Mouse (Mus musculus) stomach, embryonic 16.5 days (tissue): ENCODE measurements around the gene Gjd3. TPM values are rescaled to one million over a fixed set of nuclear protein-coding genes. Genes with fewer than 3 reads are reported as not detected.
"Not testable (repeated sequence)": the region's sequence is repeated elsewhere in the genome, so short reads cannot be mapped to it uniquely, and the experiment has no call there.

Source experiments
- ATAC-seq: fragments of 200-750 bp; cut with Nextera tagmentation; 2 replicates; pipeline ENCODE4 v1.8.0; 2017; ENCODE audit warnings: moderate number of reproducible peaks, moderate TSS enrichment; ENCODE audit not compliant: insufficient read depth, low FRiP score
- H3K27ac ChIP-seq: fragments of 300-500 bp; sonication (generic); 2 replicates; pipeline ENCODE4 v1.5.1; 2014; ENCODE audit warnings: low read length
- H3K27me3 ChIP-seq: fragments of 300-500 bp; sonication (generic); 2 replicates; pipeline ENCODE4 v1.6.1; 2014; ENCODE audit warnings: low read length, control low read depth, mixed read lengths; ENCODE audit not compliant: control insufficient read depth, insufficient read depth
- H3K36me3 ChIP-seq: fragments of 300-500 bp; sonication (generic); 2 replicates; pipeline ENCODE4 v1.6.1; 2014; ENCODE audit warnings: low read length; ENCODE audit not compliant: control insufficient read depth, insufficient read depth
- H3K4me1 ChIP-seq: fragments of 300-500 bp; sonication (generic); 2 replicates; pipeline ENCODE4 v1.6.1; 2014; ENCODE audit warnings: low read length, control low read depth, mixed read lengths; ENCODE audit not compliant: control insufficient read depth, insufficient read depth
- H3K4me2 ChIP-seq: fragments of 300-500 bp; sonication (generic); 2 replicates; pipeline ENCODE4 v1.6.1; 2014; ENCODE audit warnings: low read depth, low read length, mixed read lengths
- H3K4me3 ChIP-seq: fragments of 300-500 bp; sonication (generic); replicated peaks from 2 replicates; pipeline ENCODE4 v1.5.1; 2014; ENCODE audit warnings: mild to moderate bottlenecking, low read length
- H3K9ac ChIP-seq: fragments of 300-500 bp; sonication (generic); 2 replicates; pipeline ENCODE4 v1.6.1; 2014; ENCODE audit warnings: low read length
- H3K9me3 ChIP-seq: fragments of 300-500 bp; sonication (generic); replicated peaks from 2 replicates; pipeline ENCODE4 v1.6.1; 2016; ENCODE audit warnings: low read length, control low read depth; ENCODE audit not compliant: control insufficient read depth
- WGBS: fragments of 180-500 bp; shearing (Covaris S2); extraction: QIAGEN DNeasy Blood & Tissue Kit; methylation state at CpG from one replicate; pipeline ENCODE4 v1.1.7; 2014; 5-methylcytosine and 5-hydroxymethylcytosine counted together
- polyA plus RNA-seq: library from polyadenylated mRNA; unstranded; fragments of >200 nt; fragmentation: Nextera tagmentation; extraction: Ambion mirVana; gene quantifications from 2 replicates; pipeline ENCODE4 v1.2.1, GENCODE M21; 2015

The Gjd3 gene
- polyA plus RNA-seq, 1 experiment from 2014 or later: 0.44 TPM

GRCm38 (mm10) chr11:98933847-98934246 lies 49.0 kb downstream of the Gjd3 start:
- H3K4me3 ChIP-seq, ATAC-seq, H3K27me3 ChIP-seq, H3K9me3 ChIP-seq, H3K4me2 ChIP-seq, H3K9ac ChIP-seq, H3K36me3 ChIP-seq: not testable (repeated sequence)
- WGBS: 76% methylated on average over 2 of the region's 2 CpGs
- Histone ChIP-seq H3K27ac (peak overlapping the region; percentile 90; the same call in 1 of the 2 replicates), H3K4me1 (peaks cover 64% of the 10 kb centered on the region)

GRCm38 (mm10) chr11:98933151-98933550 lies 49.7 kb downstream of the Gjd3 start:
- WGBS: 33% methylated on average over 9 of the region's 9 CpGs
- Histone ChIP-seq H3K9me3 (no peaks in the 10 kb centered on the region), H3K36me3 (no peaks in the 10 kb centered on the region), H3K9ac (peak overlapping the region; percentile 34), H3K4me3 (no peak overlapping the region), H3K27ac (peak overlapping the region; percentile 90), H3K4me1 (peaks cover 65% of the 10 kb centered on the region), H3K27me3 (no peaks in the 10 kb centered on the region), H3K4me2 (peak overlapping the region; percentile 38)
- ATAC-seq: no peak

GRCm38 (mm10) chr11:98932293-98933091 lies 50.3 kb downstream of the Gjd3 start:
- whole genome bisulfite sequencing: 13% methylated on average over 19 of the region's 19 CpGs
- no peaks in the 10 kb centered on the region for H3K36me3 ChIP-seq
- H3K4me3 ChIP-seq: no peak overlapping the region
- H3K4me1 ChIP-seq: peaks cover 67% of the 10 kb centered on the region
- H3K27me3 ChIP-seq: no peaks in the 10 kb centered on the region
- H3K27ac ChIP-seq: peak overlapping the region; percentile 90
- ATAC-seq: no peak
- peak overlapping the region; percentile 38 for H3K4me2 ChIP-seq
- H3K9ac ChIP-seq: peak overlapping the region; percentile 34
- H3K9me3 ChIP-seq: no peaks in the 10 kb centered on the region

Other genes with a start within 250 kb of the Gjd3 start
- 32.9 and 37.8 TPM in 2 replicates for gene Thra, start 242.4 kb downstream of the Gjd3 start, polyA plus RNA-seq
- gene Nr1d1, start 207.7 kb downstream of the Gjd3 start, polyA plus RNA-seq: 2.6 and 4.1 TPM in 2 replicates
- gene Msl1, start 187.5 kb downstream of the Gjd3 start, polyA plus RNA-seq: 18.0 and 18.4 TPM in 2 replicates
- gene Casc3, start 178.1 kb downstream of the Gjd3 start, polyA plus RNA-seq: 25.1 and 26.3 TPM in 2 replicates
- gene Rapgefl1, start 146.2 kb downstream of the Gjd3 start, polyA plus RNA-seq: 6.5 and 7.8 TPM in 2 replicates
- 5.0 and 5.3 TPM in 2 replicates for gene Wipf2, start 119.4 kb downstream of the Gjd3 start, polyA plus RNA-seq
- gene Cdc6, start 75.2 kb downstream of the Gjd3 start, polyA plus RNA-seq: 26.9 and 28.1 TPM in 2 replicates
- 28.8 and 30.1 TPM in 2 replicates for gene Rara, start 55.2 kb downstream of the Gjd3 start, polyA plus RNA-seq
- gene Top2a, start 41.2 kb upstream of the Gjd3 start, polyA plus RNA-seq: 186 and 188 TPM in 2 replicates
- gene Igfbp4, start 58.2 kb upstream of the Gjd3 start, polyA plus RNA-seq: 411 and 440 TPM in 2 replicates
- gene Tns4, start 106.3 kb upstream of the Gjd3 start, polyA plus RNA-seq: 1.8 and 2.4 TPM in 2 replicates
- gene Ccr7, start 172.1 kb upstream of the Gjd3 start, polyA plus RNA-seq: 0.19 TPM in 2 replicates
- gene Smarce1, start 248.0 kb upstream of the Gjd3 start, polyA plus RNA-seq: 177 and 203 TPM in 2 replicates